Mouse (Mus musculus) stomach, embryonic 16.5 days (tissue): ENCODE measurements around the gene Asb13. TPM values are rescaled to one million over a fixed set of nuclear protein-coding genes. Genes with fewer than 3 reads are reported as not detected.

ENCODE experiments used
- polyA plus RNA-seq: library from polyadenylated mRNA; unstranded; fragments of >200 nt; fragmentation: Nextera tagmentation; extraction: Ambion mirVana; gene quantifications from 2 replicates; pipeline ENCODE4 v1.2.1, GENCODE M21; 2015

The Asb13 gene
- polyA plus RNA-seq, 1 experiment from 2014 or later = 15.1 TPM

Other genes starting within 250 kb of the Asb13 start
- gene Gdi2, start 96.0 kb upstream of the Asb13 start, polyA plus RNA-seq = 399 and 432 TPM in 2 replicates
- gene Fam208b, start 22.9 kb upstream of the Asb13 start, polyA plus RNA-seq = 10.5 and 11.2 TPM in 2 replicates
- 25.1 and 40.9 TPM in 2 replicates for gene Calml3, start 170.3 kb downstream of the Asb13 start, polyA plus RNA-seq
- gene Calm4, start 203.7 kb downstream of the Asb13 start, polyA plus RNA-seq = 1.9 and 2.1 TPM in 2 replicates
- not detected in 2 replicates for gene Calm5, start 220.1 kb downstream of the Asb13 start, polyA plus RNA-seq